Mouse (Mus musculus) CD8-positive naive resting alpha-beta T cell, adult 2 months (primary cell): Measurements from ENCODE around the gene Wdr5b.

ENCODE experiments used
- DNase-seq, 2 experiments: peaks; one replicate each; pipeline ENCODE4 v3.0.0; 2022; ENCODE audit warnings: low read depth in 2 of 2, low spot score in 2 of 2

Wdr5b gene

DNA sequence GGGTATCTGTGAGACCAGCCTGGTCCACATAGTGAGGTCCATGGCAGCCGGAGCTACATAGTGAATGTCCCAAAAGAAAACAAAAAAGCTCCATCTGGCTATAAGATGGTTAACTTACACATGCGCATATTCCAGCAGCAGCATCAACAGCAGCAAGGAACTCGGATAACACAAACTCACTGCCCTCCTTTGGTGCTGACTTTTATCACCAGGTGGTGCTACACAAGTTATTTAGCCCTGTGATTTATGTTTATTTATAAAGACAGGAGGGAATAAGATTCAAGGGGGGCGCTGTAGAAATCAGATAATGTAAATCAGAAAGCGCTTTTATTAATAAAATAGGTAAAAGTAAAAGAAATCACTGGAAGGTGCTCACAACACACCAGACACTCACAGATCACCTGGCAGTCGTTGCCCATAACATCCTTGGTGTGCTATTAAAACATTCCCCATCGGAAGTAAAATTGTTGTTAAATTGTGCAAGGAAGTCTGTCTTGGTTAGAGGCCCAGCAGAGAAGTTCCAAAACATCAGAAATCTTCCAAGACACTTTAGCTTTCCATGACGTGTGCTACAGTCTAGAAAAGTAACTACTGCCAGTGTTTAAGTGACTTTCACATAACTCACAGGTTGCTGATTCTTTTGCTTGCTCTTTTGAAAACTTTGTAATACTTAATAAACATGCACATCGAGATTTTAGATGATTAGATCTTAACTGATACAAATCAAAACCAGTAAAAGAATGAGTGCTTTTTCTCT, 29.0 kb downstream of the Wdr5b start:
- DNase-seq = no peak

DNA sequence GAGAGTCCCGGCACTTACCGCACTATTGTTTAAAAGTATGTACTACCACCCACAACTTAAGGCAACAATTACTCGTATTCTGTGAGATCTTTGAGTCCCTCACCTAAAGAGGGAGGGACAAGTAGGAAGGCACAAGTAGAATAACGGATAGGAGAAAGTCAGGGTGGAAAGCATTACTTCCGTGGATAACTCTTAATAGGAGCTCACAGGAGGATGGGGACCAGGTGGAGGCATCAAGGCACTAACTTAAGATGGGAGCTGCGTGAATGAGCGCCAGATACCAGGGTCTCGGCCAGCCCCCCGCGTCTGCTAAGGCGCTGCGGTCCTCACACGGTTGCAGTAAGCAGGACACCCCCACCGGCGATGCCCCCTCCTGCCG, 30.1 kb downstream of the Wdr5b start:
- no peak for DNase-seq

DNA sequence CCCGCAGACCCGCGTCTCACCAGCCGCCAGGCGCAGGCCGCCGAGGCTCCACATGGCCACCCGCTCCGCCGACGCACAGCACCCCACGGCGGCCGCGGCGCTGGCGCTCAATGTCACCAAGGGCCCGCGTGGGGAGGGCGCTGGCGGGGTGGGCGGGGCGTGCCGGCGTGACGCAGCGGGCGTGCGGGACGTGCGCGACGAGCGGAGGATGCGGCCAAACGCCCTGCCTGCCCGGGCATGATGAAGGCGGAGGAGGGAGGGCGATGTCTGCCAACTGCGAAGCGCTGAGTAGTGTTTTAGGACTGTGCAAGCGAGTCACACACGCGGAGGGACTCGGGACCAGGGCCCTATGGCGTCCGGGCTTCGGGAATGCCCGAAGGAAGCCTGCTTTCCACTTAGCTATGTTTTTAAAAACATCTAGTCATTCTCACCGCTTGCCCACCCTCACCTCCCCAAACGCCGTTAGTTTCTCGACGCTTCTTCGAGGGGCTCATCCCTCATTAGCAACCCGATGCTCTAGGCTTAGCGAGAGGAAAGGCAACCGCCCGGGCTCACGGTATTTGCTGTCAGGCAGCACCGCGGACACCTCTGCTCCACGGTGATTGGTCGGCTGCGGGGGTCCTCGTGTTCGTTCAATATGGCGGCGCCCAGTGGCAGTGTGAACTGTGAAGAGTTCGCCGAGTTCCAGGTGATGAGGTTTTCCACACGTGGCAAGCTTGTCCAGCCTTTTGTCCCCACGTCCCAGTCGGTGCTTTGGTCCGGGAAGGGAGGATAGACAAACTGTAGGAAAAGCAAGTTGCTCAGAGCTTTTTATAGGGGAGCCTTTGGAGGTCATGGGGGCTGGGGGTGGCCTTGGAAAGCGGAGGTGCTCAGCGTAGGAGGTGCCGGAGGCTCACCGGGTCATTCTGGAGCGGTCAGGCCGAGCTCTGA, 30.7 kb downstream of the Wdr5b start, which contains the start of the genes Fam162a and Ccdc58:
Fam162a (minus strand) TSS at position 145 of the 930 bp plus-strand sequence.
Ccdc58 (plus strand) TSS at position 236 of the 930 bp plus-strand sequence.
- peak; percentile 86 to 89 for DNase-seq

DNA sequence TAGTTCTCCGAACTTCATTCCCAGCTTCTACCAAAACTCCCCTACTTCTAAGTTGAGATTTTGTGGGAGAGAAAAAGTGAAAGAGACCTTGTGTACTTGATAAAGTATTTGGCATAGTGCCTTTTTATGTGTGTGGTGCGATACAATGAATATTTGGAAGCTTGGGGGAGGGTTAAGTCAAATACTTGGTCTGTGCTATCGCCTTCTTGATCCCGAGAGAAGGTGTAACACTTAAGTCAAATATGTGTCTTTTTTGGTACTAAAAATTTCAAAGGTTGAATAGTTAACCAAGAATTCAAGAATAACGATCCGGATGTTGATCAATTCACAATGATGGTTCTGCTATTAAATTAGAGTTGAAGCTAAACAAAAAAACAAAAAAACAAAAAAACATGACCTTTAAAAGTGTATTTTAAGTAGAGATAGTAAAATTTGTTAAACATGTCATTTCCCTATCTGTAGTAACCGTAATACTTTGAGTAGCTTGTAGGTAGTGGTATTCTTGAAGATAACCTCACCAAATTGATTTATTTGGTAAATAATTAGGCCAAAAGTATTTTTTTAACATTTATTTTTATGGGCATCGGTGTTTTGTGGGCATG, 31.5 kb downstream of the Wdr5b start:
- DNase-seq = no peak

DNA sequence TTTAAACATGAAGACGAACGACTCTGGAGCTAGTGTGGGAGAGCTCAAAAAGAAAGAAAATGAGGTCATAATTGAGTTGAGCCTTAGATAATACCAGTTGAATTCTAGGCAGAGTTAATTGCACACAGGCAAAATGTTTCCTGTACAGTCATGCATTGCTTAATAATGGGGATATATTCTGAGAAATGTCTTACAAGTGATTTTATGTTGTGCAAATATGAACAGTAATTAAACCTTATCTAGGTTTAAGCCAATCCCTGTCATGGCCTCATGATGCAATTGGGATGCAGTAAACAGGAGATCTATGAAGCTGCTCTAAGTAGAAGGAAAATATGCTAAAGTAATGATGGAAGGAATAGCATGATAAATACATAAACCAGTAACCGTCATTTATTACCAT, 33.8 kb downstream of the Wdr5b start:
- no peak for DNase-seq

DNA sequence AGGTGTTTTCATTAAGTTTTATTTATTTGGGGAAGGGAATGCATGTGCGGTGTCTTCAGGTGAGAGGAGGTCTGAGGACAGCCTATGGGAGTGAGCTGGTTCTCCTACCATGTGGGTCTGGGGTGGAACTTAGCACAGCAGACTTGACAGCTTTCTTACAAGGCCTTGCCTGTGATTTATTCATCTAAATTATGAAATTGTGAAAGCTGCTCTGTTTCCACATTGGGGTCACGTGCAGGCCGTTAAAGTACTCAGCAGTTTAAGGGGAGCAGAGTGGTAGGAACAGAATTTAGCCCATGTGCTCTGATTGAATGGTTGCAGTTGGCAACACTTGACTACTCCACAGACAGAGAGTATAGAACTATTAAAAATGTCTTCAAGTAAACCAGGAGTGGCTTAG, 38.9 kb downstream of the Wdr5b start:
- DNase-seq = no peak

DNA sequence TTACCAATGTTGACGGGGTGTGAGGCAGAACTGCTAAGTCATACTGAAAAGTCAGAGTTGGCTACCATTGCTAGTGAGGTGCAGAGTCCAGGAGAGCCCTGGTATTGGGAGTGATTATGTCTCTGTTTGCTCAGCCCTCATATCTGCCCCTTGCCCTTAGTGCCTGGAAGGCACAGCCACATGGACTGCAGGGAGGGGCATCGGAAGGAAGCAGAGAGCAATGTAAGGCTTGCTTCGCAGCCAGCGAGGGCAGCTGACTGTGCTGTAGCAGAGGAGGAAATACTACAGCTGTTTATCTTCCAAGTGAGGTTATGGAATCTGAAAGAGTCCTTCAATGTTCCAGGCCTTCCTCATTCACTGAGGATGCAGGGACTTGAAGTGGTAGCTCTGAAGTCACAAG, 46.9 kb downstream of the Wdr5b start:
- no peak for DNase-seq

DNA sequence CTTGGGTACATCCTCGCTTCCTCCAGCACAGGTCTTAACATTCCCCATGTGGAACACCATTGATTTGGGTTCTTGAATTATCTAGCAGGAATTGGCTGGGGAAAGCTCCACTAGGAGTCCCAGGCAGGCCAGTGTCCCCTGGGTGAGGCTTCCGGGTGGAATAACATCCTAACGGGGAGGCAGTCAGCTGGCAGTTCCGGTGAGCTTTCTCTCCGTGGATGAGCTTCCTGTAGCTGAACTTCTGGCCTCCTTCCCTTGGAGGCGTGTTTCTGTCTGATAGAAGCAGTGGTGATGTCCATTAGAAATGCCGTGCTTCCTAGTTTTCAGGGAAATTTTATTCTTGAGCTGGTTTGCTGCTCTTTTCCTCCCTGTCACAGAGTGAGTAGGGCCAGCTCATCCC, 48.1 kb downstream of the Wdr5b start:
- DNase-seq = no peak

DNA sequence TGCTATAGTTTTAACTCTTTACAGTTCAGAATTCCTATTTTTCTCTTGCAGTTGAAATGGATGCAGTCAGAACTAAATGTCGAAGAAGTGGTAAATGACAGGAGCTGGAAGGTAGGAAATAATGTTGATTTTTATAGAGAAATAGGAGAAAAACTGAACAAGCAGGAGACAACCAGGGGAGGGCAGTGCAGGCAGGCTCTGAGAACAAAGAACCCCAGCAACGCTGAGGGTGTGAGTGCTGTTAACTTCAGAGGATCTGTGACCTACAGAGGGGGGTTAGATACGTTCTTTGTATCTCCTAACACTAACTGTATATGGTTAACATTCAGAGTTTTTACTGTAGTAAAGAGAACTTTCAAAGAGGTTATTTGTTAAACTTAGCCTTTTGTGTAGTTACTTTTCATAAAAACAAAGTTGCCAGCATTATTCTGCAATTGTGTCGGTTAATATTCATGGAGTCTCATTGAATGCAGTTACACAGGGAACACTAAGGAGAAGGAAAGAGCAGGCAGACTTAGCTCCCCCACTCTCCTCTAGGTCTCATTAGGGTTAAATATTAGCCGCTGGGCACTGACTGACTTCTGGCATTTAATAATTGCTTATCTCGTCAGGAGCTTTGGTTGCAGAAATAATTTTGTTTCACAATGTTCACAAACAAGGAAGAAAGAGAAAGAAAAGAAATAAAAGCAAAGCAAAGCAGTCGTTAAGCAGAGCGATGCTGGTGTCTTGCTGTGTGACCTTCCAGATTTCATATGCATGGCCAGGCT, 49.0 kb downstream of the Wdr5b start:
- no peak for DNase-seq

DNA sequence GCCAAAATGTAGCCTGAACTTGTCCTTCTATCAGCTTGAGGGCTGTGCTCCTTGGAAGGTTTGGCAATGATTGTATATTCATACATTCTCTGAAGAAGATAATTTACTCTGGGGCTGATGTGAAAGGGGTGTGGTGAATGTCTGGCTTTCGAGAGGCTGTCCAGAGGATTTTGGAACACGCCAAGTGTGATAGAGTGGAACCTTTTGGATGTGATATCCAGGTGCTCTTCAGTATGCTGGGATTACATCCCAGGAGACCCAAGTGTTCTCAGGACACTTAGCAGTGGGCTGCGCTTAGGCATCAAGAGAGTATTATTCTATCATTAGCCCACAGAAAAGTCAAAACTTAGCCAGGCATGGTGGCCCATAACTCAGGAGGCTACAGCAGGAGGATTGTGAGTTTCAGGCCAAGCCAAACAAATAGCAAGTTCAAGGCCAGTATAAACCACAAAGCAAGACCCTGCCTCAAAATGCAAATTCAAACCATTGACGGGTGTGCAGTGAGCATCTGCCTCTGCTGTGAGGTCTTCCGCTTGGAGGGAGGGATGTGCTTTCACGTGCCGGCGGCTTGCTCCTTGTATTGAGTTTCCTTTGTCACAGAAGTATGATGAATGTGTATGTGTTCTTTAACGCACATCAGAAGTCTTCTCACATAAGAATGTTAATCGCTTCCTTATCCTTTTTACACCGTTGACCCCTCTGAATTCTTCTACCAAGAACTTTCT, 50.0 kb downstream of the Wdr5b start:
- DNase-seq = no peak
